Mouse (Mus musculus): Measurements from ENCODE around the gene Gm28230. TPM values are rescaled to one million over a fixed set of nuclear protein-coding genes. Genes with fewer than 3 reads are reported as not detected.

Gm28230 gene
- polyA plus RNA-seq, 1 experiment, result not detected

DNA sequence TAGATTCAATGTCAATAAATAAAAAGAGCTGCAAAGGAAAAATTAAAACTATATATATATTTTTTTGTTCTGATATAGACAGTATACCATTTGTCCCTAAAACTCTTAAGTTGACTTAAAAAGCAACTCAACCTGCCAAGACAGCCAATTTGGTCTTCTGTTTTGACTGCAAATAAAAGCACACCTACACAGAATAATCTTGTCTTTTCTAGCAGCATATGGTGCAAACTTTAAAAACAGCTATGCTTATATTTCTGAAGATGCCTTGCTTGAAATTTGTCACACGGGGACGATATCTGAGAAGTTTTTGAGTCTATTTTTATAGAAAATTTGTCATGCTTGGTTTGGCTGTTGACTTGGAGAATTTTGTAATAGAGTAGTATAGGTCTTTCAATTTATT is 47.8 kb downstream of the Gm28230 start:
- Histone ChIP-seq H3K27ac (replicated peaks; ENCODE audit: low read depth, low read length) (no peak overlapping the region), H3K4me1 (ENCODE audit: control insufficient read depth, insufficient read depth, insufficient read length, low read length) (no peaks in the 10 kb centered on the region), H3K4me3 (ENCODE audit: insufficient read depth, low read depth, low read length) (no peak overlapping the region)

DNA sequence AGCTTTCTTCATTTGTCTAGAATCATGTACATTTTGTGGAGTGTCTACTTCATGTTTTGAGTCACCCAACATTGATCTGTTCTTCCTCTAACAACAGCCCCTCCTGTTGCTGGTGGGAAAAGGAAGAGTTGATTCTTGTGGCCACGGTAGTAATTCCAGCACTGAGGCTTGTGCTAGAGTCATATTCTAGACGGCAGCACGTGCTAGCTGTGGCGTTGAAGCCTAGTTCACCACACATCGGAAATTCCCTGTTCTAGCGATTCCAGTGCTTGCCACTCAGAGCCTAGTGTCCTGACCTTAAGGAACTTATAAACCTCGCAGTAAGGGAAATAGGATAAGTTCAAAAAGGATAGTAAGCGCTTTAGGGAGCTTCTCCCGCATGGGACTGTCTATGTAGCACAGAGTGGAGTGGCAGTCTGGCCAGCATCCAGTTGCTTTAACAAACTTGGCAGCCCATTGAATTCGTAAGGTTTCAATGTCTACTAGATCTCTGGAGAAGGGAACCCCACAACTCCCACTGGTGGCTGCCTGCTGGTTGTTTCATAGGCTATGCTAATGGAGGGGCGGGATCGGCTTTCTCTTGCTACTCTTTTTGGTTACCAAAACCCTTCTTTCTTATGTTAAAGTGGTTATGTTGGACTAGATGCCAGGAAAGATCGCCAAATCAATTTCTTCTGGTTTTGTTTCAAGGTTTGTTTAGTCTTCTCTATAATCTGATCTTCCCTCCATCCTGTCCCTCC is 51.2 kb downstream of the Gm28230 start:
- no peak overlapping the region for H3K4me3 ChIP-seq (ENCODE audit: insufficient read depth, low read depth, low read length)
- no peaks in the 10 kb centered on the region for H3K4me1 ChIP-seq (ENCODE audit: control insufficient read depth, insufficient read depth, insufficient read length, low read length)
- no peak overlapping the region for H3K27ac ChIP-seq (replicated peaks; ENCODE audit: low read depth, low read length)

DNA sequence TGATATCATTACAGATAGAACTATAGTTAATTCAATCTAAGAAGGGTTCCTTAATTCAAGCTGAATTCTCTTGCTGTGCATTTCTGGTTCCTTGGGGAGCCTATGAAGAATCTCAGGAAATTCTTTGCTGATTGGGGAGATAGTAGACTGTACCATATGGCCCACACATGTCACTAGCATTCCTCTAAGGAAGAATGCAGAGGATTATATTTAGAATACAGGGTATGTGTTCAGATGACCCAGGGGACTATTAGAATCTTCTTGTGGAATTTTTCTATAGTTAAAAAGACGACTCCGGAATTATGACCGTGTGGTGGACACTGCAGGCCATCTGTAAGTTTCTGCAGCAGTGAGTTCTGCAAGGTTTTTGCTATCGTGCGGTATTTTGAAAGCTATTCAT is 54.9 kb downstream of the Gm28230 start:
- H3K27ac ChIP-seq (replicated peaks; ENCODE audit: low read depth, low read length), result no peak overlapping the region

DNA sequence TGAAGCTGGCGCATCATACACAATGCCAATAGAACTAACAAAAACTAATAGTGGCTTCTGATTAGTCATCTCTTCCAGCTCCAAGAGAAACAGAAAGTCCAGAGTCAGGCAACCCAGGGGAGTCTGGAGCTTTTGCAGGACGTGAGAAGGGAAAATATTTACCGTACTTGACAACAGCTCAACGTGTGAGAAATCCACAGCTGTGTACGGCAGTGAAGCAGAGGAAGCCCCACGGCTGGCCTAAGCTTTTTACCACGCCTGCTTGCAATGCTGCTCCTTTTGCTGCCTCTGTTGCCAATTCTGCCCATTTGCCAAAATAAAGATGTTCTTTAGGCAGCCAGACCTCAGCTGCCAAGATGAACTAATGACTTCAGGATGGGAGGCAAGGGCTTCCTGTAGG is 69.0 kb downstream of the Gm28230 start:
- H3K4me3 ChIP-seq (ENCODE audit: insufficient read depth, low read depth, low read length), result no peak overlapping the region
- no peaks in the 10 kb centered on the region for H3K4me1 ChIP-seq (ENCODE audit: control insufficient read depth, insufficient read depth, insufficient read length, low read length)
- H3K27ac ChIP-seq (replicated peaks; ENCODE audit: low read depth, low read length), result no peak overlapping the region

More for the DNA sequence above, 54.9 kb downstream of the Gm28230 start:
- H3K4me3 ChIP-seq (ENCODE audit: insufficient read depth, low read depth, low read length), result no peak overlapping the region
- peaks cover 2% of the 10 kb centered on the region for H3K4me1 ChIP-seq (ENCODE audit: control insufficient read depth, insufficient read depth, insufficient read length, low read length)

Other genes with a start within 250 kb of the Gm28230 start
- 3.3 and 5.2 TPM in 2 replicates for gene Lnpk, start 147.3 kb upstream of the Gm28230 start, polyA plus RNA-seq (2012; ENCODE audit: insufficient read depth, insufficient read length, missing spikeins)
- gene Evx2, start 67.2 kb upstream of the Gm28230 start, polyA plus RNA-seq (2012; ENCODE audit: insufficient read depth, insufficient read length, missing spikeins), result not detected in 2 replicates
- gene Hoxd13, start 58.4 kb upstream of the Gm28230 start, polyA plus RNA-seq (2012; ENCODE audit: insufficient read depth, insufficient read length, missing spikeins), result not detected in 2 replicates
- not detected in 2 replicates for gene Hoxd12, start 51.7 kb upstream of the Gm28230 start, polyA plus RNA-seq (2012; ENCODE audit: insufficient read depth, insufficient read length, missing spikeins)
- gene Hoxd11, start 47.2 kb upstream of the Gm28230 start, polyA plus RNA-seq (2012; ENCODE audit: insufficient read depth, insufficient read length, missing spikeins), result not detected in 2 replicates
- gene Hoxd10, start 34.8 kb upstream of the Gm28230 start, polyA plus RNA-seq (2012; ENCODE audit: insufficient read depth, insufficient read length, missing spikeins), result not detected in 2 replicates
- 1.9 TPM in 1 of 2 replicates, not detected in the other for gene Hoxd9, start 29.0 kb upstream of the Gm28230 start, polyA plus RNA-seq (2012; ENCODE audit: insufficient read depth, insufficient read length, missing spikeins)
- gene Hoxd8, start 22.1 kb upstream of the Gm28230 start, polyA plus RNA-seq (2012; ENCODE audit: insufficient read depth, insufficient read length, missing spikeins), result 7.4 and 10.4 TPM in 2 replicates
- gene Hoxd3, start 14.8 kb upstream of the Gm28230 start, polyA plus RNA-seq (2012; ENCODE audit: insufficient read depth, insufficient read length, missing spikeins), result not detected in 2 replicates
- gene Hoxd4, start 14.8 kb upstream of the Gm28230 start, polyA plus RNA-seq (2012; ENCODE audit: insufficient read depth, insufficient read length, missing spikeins), result 1.3 and 2.6 TPM in 2 replicates
- gene Hoxd1, start 36.3 kb downstream of the Gm28230 start, polyA plus RNA-seq (2012; ENCODE audit: insufficient read depth, insufficient read length, missing spikeins), result not detected in 2 replicates
- gene Mtx2, start 99.1 kb downstream of the Gm28230 start, polyA plus RNA-seq (2012; ENCODE audit: insufficient read depth, insufficient read length, missing spikeins), result 163 and 243 TPM in 2 replicates